ENCODE assay signal across 18 mouse cellular contexts in the genomic region with DNA sequence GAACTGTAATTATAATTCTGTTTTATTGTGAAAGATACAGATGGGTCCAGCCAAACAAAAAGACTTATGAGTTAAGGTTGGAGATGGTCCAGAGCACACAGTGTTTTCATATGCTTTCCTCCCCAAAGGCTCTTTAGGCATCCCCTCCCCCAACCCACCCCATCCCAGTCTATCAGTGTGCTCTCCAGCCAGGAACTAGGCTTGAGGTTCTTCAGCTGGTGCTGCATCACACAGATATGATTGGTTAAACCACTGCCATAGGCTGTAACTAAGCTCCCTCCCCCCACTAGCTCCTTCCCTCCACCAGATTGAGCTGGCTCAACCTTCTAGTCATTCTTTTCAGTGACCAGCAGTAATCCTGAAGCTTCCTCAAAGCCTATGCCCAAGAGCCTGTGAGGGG.
A peak's percentile ranks its signal among the peaks of the same experiment; 100 is the strongest.
DNase-seq lines count a peak whose midpoint lies in the region; ATAC-seq and TF ChIP-seq lines count a peak whose summit lies in the region.
"Had no signal": no experiment of that assay in that cellular context is flagged by ENCODE, and none has a peak within 500 bp of the region (broad histone marks: within the 10 kb centered on the region; RNA-seq: fewer than 3 reads in every experiment).

No protein-coding gene starts in this region.

- H3K4me2 ChIP-seq in stomach, postnatal 0 days (replicated peaks; ENCODE audit: low read depth): no peak overlapping the region
- H3K4me2 ChIP-seq: embryonic facial prominence, embryonic 15.5 days; hindbrain, embryonic 14.5 days; liver, embryonic 15.5 days; neural tube, embryonic 12.5 days had no signal

- peak; percentile 64; the same call in 1 of the 2 replicates for ATAC-seq in stomach, postnatal 0 days (ENCODE audit: low FRiP score, low TSS enrichment)

- no peak for TF ChIP-seq EP300 in stomach, postnatal 0 days (optimal IDR thresholded peaks at IDR 0.05)

- intact Hi-C loops in heart, postnatal 14 days (cut with DNase I): no loop called here
- intact Hi-C loops in heart, postnatal 36 days (cut with DNase I): no loop called here

- H3K4me1 ChIP-seq in stomach, postnatal 0 days (replicated peaks; ENCODE audit: control insufficient read depth, insufficient read depth): no peaks in the 10 kb centered on the region
- H3K4me1 ChIP-seq: embryonic facial prominence, embryonic 15.5 days; liver, embryonic 15.5 days had no signal

- DNase-seq in heart, postnatal 14 days: peak; percentile 11 to 21
- no peak for DNase-seq in heart, postnatal 36 days
- DNase-seq in kidney, postnatal 14 days: peak; percentile 39
- no peak for DNase-seq in kidney, postnatal 25 days
- peak; percentile 2 for DNase-seq in ovary, postnatal 14 days (ENCODE audit: low spot score)
- no peak for DNase-seq in ovary, adult 18-20 months (ENCODE audit: low spot score)
- no peak for DNase-seq in stomach, postnatal 0 days (ENCODE audit: low spot score)
- DNase-seq: adrenal gland, postnatal 10 days; cerebellum, adult 11 months; cerebellum, postnatal 14 days; embryo, embryonic 11 days; gastrocnemius, adult 2 months; right cerebral cortex, postnatal 14 days had no signal

- no peak overlapping the region for H3K27ac ChIP-seq in stomach, postnatal 0 days (replicated peaks)
- H3K27ac ChIP-seq: embryonic facial prominence, embryonic 15.5 days; forebrain, embryonic 10.5 days; gastrocnemius, adult 2 months; hindbrain, embryonic 14.5 days; liver, embryonic 15.5 days; neural tube, embryonic 12.5 days had no signal

- H3K4me3 ChIP-seq in stomach, postnatal 0 days (ENCODE audit: low read depth, low read length): no peak overlapping the region
- H3K4me3 ChIP-seq: embryonic facial prominence, embryonic 15.5 days; forebrain, embryonic 10.5 days; gastrocnemius, adult 2 months; liver, embryonic 15.5 days; neural tube, embryonic 12.5 days had no signal

- TF ChIP-seq CTCF in stomach, postnatal 0 days (IDR thresholded peaks at IDR 0.05; ENCODE audit: low read depth): no peak

- no peaks in the 10 kb centered on the region for H3K36me3 ChIP-seq in stomach, postnatal 0 days (ENCODE audit: control insufficient read depth, insufficient read depth, low read length)
- H3K36me3 ChIP-seq: embryonic facial prominence, embryonic 15.5 days; forebrain, embryonic 10.5 days; liver, embryonic 15.5 days; neural tube, embryonic 12.5 days had no signal

- no peak overlapping the region for H3K9ac ChIP-seq in stomach, postnatal 0 days (ENCODE audit: low read length)
- H3K9ac ChIP-seq: embryonic facial prominence, embryonic 15.5 days; hindbrain, embryonic 14.5 days; liver, embryonic 15.5 days; neural tube, embryonic 12.5 days had no signal

- H3K9me3 ChIP-seq in stomach, postnatal 0 days (ENCODE audit: control insufficient read depth, low read length): no peaks in the 10 kb centered on the region
- H3K9me3 ChIP-seq: embryonic facial prominence, embryonic 15.5 days; forebrain, embryonic 10.5 days; liver, embryonic 15.5 days; neural tube, embryonic 12.5 days had no signal

- H3K27me3 ChIP-seq in stomach, postnatal 0 days (ENCODE audit: control insufficient read depth, insufficient read depth, low read length): no peaks in the 10 kb centered on the region
- H3K27me3 ChIP-seq: embryonic facial prominence, embryonic 15.5 days; liver, embryonic 15.5 days; neural tube, embryonic 12.5 days had no signal

Comparison
In these comparisons a context has a peak if more than half of its experiments do, and no peak if none do; other contexts are left out.
1. DNase-seq: peak in heart, postnatal 14 days (2 of 2), kidney, postnatal 14 days (single experiment) and ovary, postnatal 14 days (single experiment); none in heart, postnatal 36 days (0 of 2), kidney, postnatal 25 days (0 of 2), ovary, adult 18-20 months (single experiment) and stomach, postnatal 0 days (single experiment).